Comparison of ENCODE assay signal across 22 mouse cellular contexts in the genomic region with DNA sequence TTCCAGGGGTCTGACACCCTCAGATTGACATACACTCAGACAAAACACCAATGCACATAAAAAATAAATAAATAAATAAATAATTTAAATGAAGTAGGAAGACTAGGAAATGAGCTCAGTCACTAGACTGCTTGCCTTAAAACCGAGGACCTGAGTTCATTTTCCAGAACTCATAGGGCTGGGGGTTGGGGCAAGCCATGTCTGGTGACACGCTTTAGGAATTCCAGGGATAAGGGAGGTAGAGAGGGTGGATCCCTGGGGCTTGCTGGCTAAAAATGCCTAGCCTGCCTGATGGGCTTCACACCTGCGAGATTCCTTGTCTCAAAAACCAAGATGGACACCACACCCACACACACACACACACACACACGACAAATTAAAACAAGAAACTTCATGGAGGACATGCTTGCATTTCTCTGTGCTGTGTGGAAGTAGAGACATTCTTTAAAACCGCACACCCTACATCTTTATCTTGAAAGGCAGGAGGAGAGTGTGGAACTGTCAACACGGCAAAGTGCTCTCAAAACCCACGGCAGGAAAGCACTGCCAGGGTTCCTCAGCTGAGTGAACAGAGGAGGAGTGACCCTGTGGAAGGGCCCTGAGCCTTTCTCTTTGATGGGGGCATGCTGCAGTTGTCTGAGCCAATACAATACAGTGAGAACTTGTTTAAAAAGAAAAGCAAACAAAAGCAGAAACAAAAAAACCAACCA. TPM values are rescaled to one million over a fixed set of nuclear protein-coding genes. Genes with fewer than 3 reads are reported as not detected.
DNase-seq lines count a peak whose midpoint lies in the region; ATAC-seq and TF ChIP-seq lines count a peak whose summit lies in the region.
"Had no signal": no experiment of that assay in that cellular context is flagged by ENCODE, and none has a peak within 500 bp of the region (broad histone marks: within the 10 kb centered on the region; RNA-seq: fewer than 3 reads in every experiment).

No protein-coding gene starts in this region.

- peaks cover 39% of the 10 kb centered on the region for H3K4me1 ChIP-seq in heart, embryonic 13.5 days
- H3K4me1 ChIP-seq in midbrain, embryonic 11.5 days (ENCODE audit: control insufficient read depth, insufficient read depth, low read length), result no peaks in the 10 kb centered on the region
- H3K4me1 ChIP-seq in midbrain, embryonic 13.5 days (replicated peaks), result no peaks in the 10 kb centered on the region
- peaks cover 18% of the 10 kb centered on the region; the same call in 1 of the 2 replicates for H3K4me1 ChIP-seq in lung, postnatal 0 days (ENCODE audit: insufficient read depth, low read depth, low read length)

- no peak for DNase-seq in heart, postnatal 25 days (ENCODE audit: low spot score)
- DNase-seq in midbrain, embryonic 11.5 days (ENCODE audit: low spot score, missing footprints), result peak; percentile 62
- DNase-seq in lung, postnatal 0 days (ENCODE audit: low spot score), result peak; percentile 80
- no peak for DNase-seq in spleen, postnatal 10 days (ENCODE audit: low spot score in 2 of 2)
- no peak for DNase-seq in adrenal gland, adult (ENCODE audit: inconsistent age in 2 of 2, low spot score in 1 of 2)
- DNase-seq: adrenal gland, postnatal 10 days; B cell, adult 2 months; cerebellum, adult 2 months; cerebellum, postnatal 25 days; kidney, postnatal 14 days; right cerebral cortex, adult 18-20 months; right cerebral cortex, postnatal 4 days; thymus, postnatal 4 days had no signal

- 18% methylated on average over 7 of the region's 7 CpGs for WGBS in heart, embryonic 13.5 days
- 73% methylated on average over 7 of the region's 7 CpGs for WGBS in midbrain, embryonic 11.5 days
- 76% methylated on average over 7 of the region's 7 CpGs for WGBS in midbrain, embryonic 13.5 days
- 39% methylated on average over 7 of the region's 7 CpGs for WGBS in lung, postnatal 0 days

- H3K9ac ChIP-seq in heart, embryonic 13.5 days, result no peak overlapping the region
- H3K9ac ChIP-seq in midbrain, embryonic 11.5 days (ENCODE audit: low read length), result no peak overlapping the region
- no peak overlapping the region for H3K9ac ChIP-seq in midbrain, embryonic 13.5 days (replicated peaks)
- H3K9ac ChIP-seq in lung, postnatal 0 days (replicated peaks; ENCODE audit: low read depth), result no peak overlapping the region
- H3K9ac ChIP-seq: embryonic facial prominence, embryonic 12.5 days; stomach, embryonic 15.5 days had no signal

- intact Hi-C loops in heart, postnatal 25 days (cut with DNase I), result loop anchor here (5.0 kb wide), 1 partner anchor 42 kb away; no protein-coding TSS in a partner anchor

- peak overlapping the region; percentile 65 for H3K27ac ChIP-seq in heart, embryonic 13.5 days (replicated peaks)
- H3K27ac ChIP-seq in midbrain, embryonic 11.5 days (ENCODE audit: low read depth, low read length), result no peak overlapping the region
- no peak overlapping the region for H3K27ac ChIP-seq in midbrain, embryonic 13.5 days
- 0 out of 2 replicates have a peak overlapping the region, but pooled peaks have one; percentile 32 for H3K27ac ChIP-seq in lung, postnatal 0 days (ENCODE audit: low read length)
- H3K27ac ChIP-seq: embryonic facial prominence, embryonic 12.5 days; hindbrain, embryonic 10.5 days; hindbrain, postnatal 0 days; stomach, embryonic 15.5 days had no signal

- peak; percentile 95 for TF ChIP-seq EP300 in lung, postnatal 0 days (IDR thresholded peaks at IDR 0.05)

- no peaks in the 10 kb centered on the region for H3K27me3 ChIP-seq in heart, embryonic 13.5 days (replicated peaks)
- H3K27me3 ChIP-seq in midbrain, embryonic 11.5 days (ENCODE audit: control insufficient read depth, insufficient read depth, low read length), result no peaks in the 10 kb centered on the region
- H3K27me3 ChIP-seq in midbrain, embryonic 13.5 days, result no peaks in the 10 kb centered on the region
- no peaks in the 10 kb centered on the region for H3K27me3 ChIP-seq in lung, postnatal 0 days (replicated peaks; ENCODE audit: insufficient read depth, low read length)
- H3K27me3 ChIP-seq: CH12.LX; embryonic facial prominence, embryonic 12.5 days; stomach, embryonic 15.5 days had no signal

- H3K9me3 ChIP-seq in heart, embryonic 13.5 days, result no peaks in the 10 kb centered on the region
- no peaks in the 10 kb centered on the region for H3K9me3 ChIP-seq in midbrain, embryonic 11.5 days (ENCODE audit: control insufficient read depth, low read length)
- no peaks in the 10 kb centered on the region for H3K9me3 ChIP-seq in midbrain, embryonic 13.5 days
- H3K9me3 ChIP-seq in lung, postnatal 0 days (ENCODE audit: low read length), result no peaks in the 10 kb centered on the region
- H3K9me3 ChIP-seq: embryonic facial prominence, embryonic 12.5 days; G1E; hindbrain, embryonic 10.5 days; stomach, embryonic 15.5 days had no signal

- H3K4me3 ChIP-seq in heart, embryonic 13.5 days, result no peak overlapping the region
- H3K4me3 ChIP-seq in midbrain, embryonic 11.5 days (ENCODE audit: low read depth, low read length), result no peak overlapping the region
- no peak overlapping the region for H3K4me3 ChIP-seq in midbrain, embryonic 13.5 days (replicated peaks)
- no peak overlapping the region for H3K4me3 ChIP-seq in lung, postnatal 0 days (ENCODE audit: low read depth, low read length)
- H3K4me3 ChIP-seq: embryonic facial prominence, embryonic 12.5 days; hindbrain, embryonic 10.5 days; stomach, embryonic 15.5 days had no signal

- no peak for ATAC-seq in heart, embryonic 13.5 days (ENCODE audit: extremely low read depth, insufficient number of reproducible peaks, low FRiP score, low TSS enrichment)
- no peak for ATAC-seq in midbrain, embryonic 11.5 days (ENCODE audit: low FRiP score)
- no peak for ATAC-seq in midbrain, embryonic 13.5 days
- peak; percentile 84 for ATAC-seq in lung, postnatal 0 days
- ATAC-seq: activated CD4-positive, CD25-positive, alpha-beta regulatory T cell, adult 4 months; hindbrain, postnatal 0 days had no signal

- H3K4me2 ChIP-seq in heart, embryonic 13.5 days, result peak overlapping the region; percentile 48
- H3K4me2 ChIP-seq in midbrain, embryonic 11.5 days, result no peak overlapping the region
- H3K4me2 ChIP-seq in midbrain, embryonic 13.5 days (replicated peaks), result no peak overlapping the region
- no peak overlapping the region for H3K4me2 ChIP-seq in lung, postnatal 0 days (replicated peaks; ENCODE audit: low read depth, low read length)
- H3K4me2 ChIP-seq: embryonic facial prominence, embryonic 12.5 days; stomach, embryonic 15.5 days had no signal

- no peak for TF ChIP-seq CTCF in lung, postnatal 0 days (IDR thresholded peaks at IDR 0.05)

- no peaks in the 10 kb centered on the region for H3K36me3 ChIP-seq in heart, embryonic 13.5 days
- H3K36me3 ChIP-seq in midbrain, embryonic 11.5 days (ENCODE audit: control insufficient read depth, insufficient read depth, low read length), result no peaks in the 10 kb centered on the region
- no peaks in the 10 kb centered on the region for H3K36me3 ChIP-seq in midbrain, embryonic 13.5 days
- no peaks in the 10 kb centered on the region for H3K36me3 ChIP-seq in lung, postnatal 0 days (ENCODE audit: insufficient read depth, low read length)
- H3K36me3 ChIP-seq: embryonic facial prominence, embryonic 12.5 days; G1E; hindbrain, embryonic 10.5 days; stomach, embryonic 15.5 days had no signal

RNA-seq across cellular contexts. Expression of gene Myo1e, which starts 13.5 kb away (rescaled TPM):
- 10.1 and 10.9 TPM in 2 replicates for polyA plus RNA-seq in heart, embryonic 13.5 days (2015; fragmentation: Nextera tagmentation; extraction: Ambion mirVana)
- 10 to 100 TPM; 10.6 to 12.2 TPM for total RNA-seq in heart, postnatal 25 days (2021)
- polyA plus RNA-seq in midbrain, embryonic 11.5 days (2014; fragmentation: Nextera tagmentation; extraction: Ambion mirVana), result 9.5 and 9.7 TPM in 2 replicates
- 6.0 and 6.1 TPM in 2 replicates for polyA plus RNA-seq in midbrain, embryonic 13.5 days (2015; fragmentation: Nextera tagmentation; extraction: Ambion mirVana)
- polyA plus RNA-seq in lung, postnatal 0 days (2015; fragmentation: Nextera tagmentation; extraction: Ambion mirVana), result 36.0 and 43.0 TPM in 2 replicates

Comparison
In these comparisons a context has a peak if more than half of its experiments do, and no peak if none do; other contexts are left out.
1. H3K27ac ChIP-seq: peak in heart, embryonic 13.5 days (single experiment) and lung, postnatal 0 days (single experiment); none in midbrain, embryonic 11.5 days (single experiment) and midbrain, embryonic 13.5 days (single experiment).
2. DNase-seq: peak in midbrain, embryonic 11.5 days (single experiment) and lung, postnatal 0 days (single experiment); none in heart, postnatal 25 days (single experiment), spleen, postnatal 10 days (0 of 2) and adrenal gland, adult (0 of 2).